Mouse (Mus musculus) liver, embryonic 11.5 days (tissue): ENCODE results near the gene Lrrc8d. TPM values are rescaled to one million over a fixed set of nuclear protein-coding genes. Genes with fewer than 3 reads are reported as not detected.

ENCODE experiments used
- ATAC-seq: fragments of 200-750 bp; cut with Nextera tagmentation; replicated peaks from 2 replicates; pipeline ENCODE4 v1.8.0; 2017; ENCODE audit warnings: moderate number of reproducible peaks, mild to moderate bottlenecking, moderate TSS enrichment, moderate library complexity; ENCODE audit not compliant: low FRiP score
- DNase-seq: peaks from one replicate; pipeline ENCODE4 v3.0.0-alpha.2; 2017; ENCODE audit warnings: low spot score
- H3K27ac ChIP-seq: fragments of 300-500 bp; sonication (generic); 2 replicates; pipeline ENCODE4 v1.5.1; 2014; ENCODE audit warnings: mild to moderate bottlenecking, low read depth, low read length, control low read depth
- H3K27me3 ChIP-seq: fragments of 300-500 bp; sonication (generic); replicated peaks from 2 replicates; pipeline ENCODE4 v1.6.1; 2014; ENCODE audit warnings: low read length, mixed read lengths; ENCODE audit not compliant: control insufficient read depth, insufficient read depth
- H3K36me3 ChIP-seq: fragments of 300-500 bp; sonication (generic); 2 replicates; pipeline ENCODE4 v1.6.1; 2014; ENCODE audit warnings: mild to moderate bottlenecking, low read length, moderate library complexity, mixed read lengths; ENCODE audit not compliant: control insufficient read depth, insufficient read depth
- H3K4me1 ChIP-seq: fragments of 300-500 bp; sonication (generic); replicated peaks from 2 replicates; pipeline ENCODE4 v1.6.1; 2014; ENCODE audit warnings: low read length, mixed read lengths; ENCODE audit not compliant: control insufficient read depth, insufficient read depth
- H3K4me2 ChIP-seq: fragments of 300-500 bp; sonication (generic); 2 replicates; pipeline ENCODE4 v1.6.1; 2014; ENCODE audit warnings: mild to moderate bottlenecking, control low read depth, moderate library complexity
- H3K4me3 ChIP-seq: fragments of 300-500 bp; sonication (generic); 2 replicates; pipeline ENCODE4 v1.5.1; 2014; ENCODE audit warnings: low read depth, low read length, control low read depth
- H3K9ac ChIP-seq: fragments of 300-500 bp; sonication (generic); 2 replicates; pipeline ENCODE4 v1.6.1; 2014; ENCODE audit warnings: low read depth, low read length, control low read depth
- H3K9me3 ChIP-seq: fragments of 300-500 bp; sonication (generic); 2 replicates; pipeline ENCODE4 v1.6.1; 2016; ENCODE audit warnings: low read length, inconsistent platforms, mixed read lengths; ENCODE audit not compliant: control insufficient read depth
- WGBS: fragments of 180-500 bp; shearing (Covaris S2); extraction: QIAGEN DNeasy Blood & Tissue Kit; methylation state at CpG from one replicate; pipeline ENCODE4 v1.1.7; 2014; 5-methylcytosine and 5-hydroxymethylcytosine counted together
- polyA plus RNA-seq: library from polyadenylated mRNA; unstranded; fragments of >200 nt; fragmentation: Nextera tagmentation; extraction: Ambion mirVana; gene quantifications from 2 replicates; pipeline ENCODE4 v1.2.1, GENCODE M21; 2014

The Lrrc8d gene
- polyA plus RNA-seq, 1 experiment from 2014 or later = 18.0 TPM

DNA sequence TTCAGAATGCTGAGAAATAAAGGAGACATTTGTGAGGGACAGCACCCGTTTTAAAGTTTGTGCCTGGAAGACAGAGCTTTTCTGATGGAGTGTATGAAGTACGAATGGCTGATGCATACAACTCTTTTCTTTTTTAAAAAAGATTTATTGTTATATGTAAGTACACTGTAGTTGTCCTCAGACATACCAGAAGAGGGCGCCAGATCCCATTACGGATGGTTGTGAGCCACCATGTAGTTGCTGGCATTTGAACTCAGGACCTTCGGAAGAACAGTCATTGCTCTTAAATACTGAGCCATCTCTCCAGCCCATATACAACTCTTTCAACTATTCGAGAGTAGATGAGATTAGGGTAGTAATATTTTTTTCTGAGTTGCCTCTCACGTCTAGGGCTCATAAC lies 8.1 kb upstream of the Lrrc8d start:
- no peak overlapping the region for H3K4me2 ChIP-seq
- H3K27ac ChIP-seq = no peak overlapping the region
- no peaks in the 10 kb centered on the region for H3K9me3 ChIP-seq
- WGBS = 72% methylated on average over 7 of the region's 7 CpGs
- no peaks in the 10 kb centered on the region for H3K36me3 ChIP-seq
- DNase-seq = no peak
- no peak overlapping the region for H3K9ac ChIP-seq
- H3K4me3 ChIP-seq = no peak overlapping the region
- H3K4me1 ChIP-seq = peaks cover 3% of the 10 kb centered on the region
- H3K27me3 ChIP-seq = no peaks in the 10 kb centered on the region
- ATAC-seq = no peak

DNA sequence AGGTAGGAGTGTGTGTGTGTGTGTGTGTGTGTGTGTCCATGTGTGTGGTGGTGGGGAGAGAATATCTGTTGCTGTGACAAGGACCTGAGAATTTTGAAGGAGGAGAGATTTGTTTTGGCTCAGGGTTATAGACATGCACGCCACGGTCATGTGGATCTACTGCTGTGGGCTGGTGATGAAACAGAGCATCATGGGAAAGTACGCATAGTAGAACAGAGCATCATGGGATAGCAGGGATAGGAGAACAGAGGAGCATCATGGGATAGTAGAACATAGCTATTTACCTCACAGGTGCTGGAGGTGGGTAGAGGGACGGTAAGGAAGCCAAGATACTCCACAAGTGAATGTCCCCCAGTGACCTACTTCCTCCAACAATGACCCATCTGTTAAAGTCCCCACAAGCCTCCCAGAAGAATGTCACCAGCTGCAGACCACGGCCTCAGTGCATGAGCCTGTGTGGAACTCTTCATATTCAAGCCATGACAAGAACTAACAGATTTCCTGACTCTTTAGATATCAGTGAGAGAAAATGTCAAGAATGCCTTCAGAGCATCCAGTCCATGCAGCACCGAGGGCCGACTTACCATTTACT lies 5.3 kb upstream of the Lrrc8d start:
- no peaks in the 10 kb centered on the region for H3K9me3 ChIP-seq
- H3K36me3 ChIP-seq = no peaks in the 10 kb centered on the region
- no peaks in the 10 kb centered on the region for H3K27me3 ChIP-seq
- H3K4me3 ChIP-seq = no peak overlapping the region
- no peak overlapping the region for H3K4me2 ChIP-seq
- ATAC-seq (no peak), DNase-seq (no peak)
- WGBS = 73% methylated on average over 7 of the region's 7 CpGs
- H3K4me1 ChIP-seq = peaks cover 12% of the 10 kb centered on the region
- no peak overlapping the region for H3K9ac ChIP-seq
- no peak overlapping the region for H3K27ac ChIP-seq

DNA sequence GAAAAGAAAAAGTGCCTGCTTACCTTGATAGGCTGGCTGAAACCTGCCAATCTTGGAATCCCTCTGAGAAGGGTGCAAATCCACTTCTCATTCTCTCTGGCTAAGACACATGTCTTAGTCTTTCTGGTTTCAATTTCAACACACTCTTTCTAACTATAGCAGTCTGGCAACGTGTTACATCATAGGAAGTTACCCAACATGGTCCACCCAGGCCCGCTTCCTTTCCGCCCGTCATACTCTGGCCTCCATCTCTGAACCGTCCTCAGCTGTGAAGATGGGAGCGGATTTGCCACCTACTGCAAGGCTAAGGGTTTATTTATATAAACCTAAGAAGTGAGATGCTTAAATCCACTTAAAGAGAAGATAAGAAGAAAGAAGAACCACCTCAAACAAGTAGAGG lies 3.7 kb upstream of the Lrrc8d start:
- Histone ChIP-seq H3K4me3 (no peak overlapping the region), H3K9ac (no peak overlapping the region), H3K4me1 (peaks cover 18% of the 10 kb centered on the region), H3K9me3 (no peaks in the 10 kb centered on the region), H3K36me3 (no peaks in the 10 kb centered on the region), H3K4me2 (no peak overlapping the region), H3K27me3 (no peaks in the 10 kb centered on the region), H3K27ac (no peak overlapping the region)
- WGBS = 52% methylated on average over 6 of the region's 6 CpGs
- DNase-seq (no peak), ATAC-seq (no peak)

DNA sequence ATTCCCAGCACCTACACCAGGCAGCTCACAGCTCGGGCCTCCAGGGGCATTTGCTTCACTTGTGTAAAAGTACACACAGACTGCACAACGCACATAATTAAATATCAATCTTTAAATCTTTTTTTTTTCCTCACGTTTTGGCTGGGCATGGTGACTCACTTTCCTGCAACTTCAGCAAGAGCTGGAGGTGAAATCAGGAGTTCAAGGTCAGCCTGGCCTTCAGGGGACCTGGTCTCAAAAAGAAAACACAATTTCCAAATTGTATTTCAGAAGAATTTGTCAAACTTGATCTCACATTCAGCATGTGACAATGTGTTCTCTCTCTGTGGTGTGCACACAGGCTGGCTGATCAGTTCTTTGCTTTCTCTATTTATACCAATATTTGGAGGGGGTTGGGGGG lies 1.9 kb upstream of the Lrrc8d start:
- H3K4me3 ChIP-seq = no peak overlapping the region
- no peak for DNase-seq
- no peak for ATAC-seq
- no peak overlapping the region for H3K9ac ChIP-seq
- H3K36me3 ChIP-seq = no peaks in the 10 kb centered on the region
- H3K27me3 ChIP-seq = no peaks in the 10 kb centered on the region
- no peak overlapping the region for H3K27ac ChIP-seq
- no peaks in the 10 kb centered on the region for H3K9me3 ChIP-seq
- peaks cover 27% of the 10 kb centered on the region for H3K4me1 ChIP-seq
- WGBS = 63% methylated on average over 3 of the region's 3 CpGs
- no peak overlapping the region for H3K4me2 ChIP-seq

DNA sequence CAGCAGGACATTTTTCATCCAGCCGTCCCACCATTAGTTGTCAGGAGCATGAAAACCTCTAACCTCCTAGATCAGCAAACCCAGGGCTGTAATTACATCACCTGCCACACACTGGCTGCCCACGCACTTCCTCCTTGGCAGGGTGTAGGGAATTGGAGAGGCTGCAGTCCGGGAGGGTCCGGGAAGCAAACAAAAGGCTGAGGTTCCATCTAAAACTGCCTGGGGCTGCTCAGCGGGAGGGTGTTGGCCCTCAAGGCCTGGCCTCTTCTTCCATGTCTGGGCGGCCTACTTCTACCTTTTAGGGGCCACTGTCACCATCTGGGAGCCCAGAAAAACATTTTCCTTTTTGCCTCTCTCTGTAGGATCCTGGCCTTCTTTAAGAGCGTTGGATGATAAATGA lies 1.1 kb upstream of the Lrrc8d start:
- ATAC-seq (no peak), DNase-seq (no peak)
- Histone ChIP-seq H3K9me3 (no peaks in the 10 kb centered on the region), H3K4me2 (peak overlapping the region; percentile 91), H3K27ac (no peak overlapping the region), H3K4me3 (no peak overlapping the region), H3K9ac (no peak overlapping the region), H3K4me1 (peaks cover 33% of the 10 kb centered on the region), H3K27me3 (no peaks in the 10 kb centered on the region), H3K36me3 (no peaks in the 10 kb centered on the region)
- 29% methylated on average over 7 of the region's 7 CpGs for WGBS

DNA sequence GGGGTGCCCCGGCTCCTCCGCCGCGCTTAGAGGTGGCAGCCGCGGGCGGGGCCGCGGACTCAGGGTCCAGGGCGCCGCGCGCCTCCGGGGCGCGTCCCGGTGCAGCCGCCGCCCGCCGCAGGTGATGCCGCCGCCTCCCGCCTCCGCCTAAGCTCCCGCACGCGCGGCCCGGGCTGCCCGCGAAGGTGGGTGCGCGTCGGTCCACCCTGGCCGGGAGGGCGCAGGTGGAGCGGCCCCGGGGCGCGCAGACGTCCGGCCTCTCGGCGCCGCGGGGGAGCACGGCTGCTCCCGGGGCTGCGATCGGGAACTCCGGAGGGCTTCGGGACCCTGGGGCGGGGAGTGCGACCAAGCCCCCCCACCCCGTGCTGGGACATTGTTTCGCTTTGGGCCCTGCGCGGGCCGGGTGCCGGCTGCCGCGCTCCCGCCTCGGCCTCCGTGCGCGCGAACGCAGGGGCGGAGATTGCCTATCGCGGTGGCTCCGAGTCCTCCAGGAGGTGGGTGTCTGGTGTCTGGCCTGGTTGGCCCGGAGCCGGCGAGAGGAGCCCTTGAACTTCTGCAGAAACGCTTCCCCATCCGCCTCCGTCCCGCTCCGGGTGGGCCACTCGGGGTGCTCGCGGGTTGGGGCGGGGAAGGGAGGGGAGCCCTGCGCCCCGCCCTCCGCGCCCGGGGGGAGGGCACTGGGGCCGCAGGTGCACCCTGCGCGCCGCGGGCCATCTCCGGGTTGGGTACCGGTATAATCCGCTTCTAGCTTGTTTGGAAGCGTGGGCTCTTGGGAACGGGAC lies 492 bp downstream of the Lrrc8d start:
- peak overlapping the region; percentile 91 for H3K4me2 ChIP-seq
- H3K4me1 ChIP-seq = peaks cover 33% of the 10 kb centered on the region
- H3K9ac ChIP-seq = peak overlapping the region; percentile 95
- peak; percentile 68 for ATAC-seq
- H3K4me3 ChIP-seq = peak overlapping the region; percentile 91
- H3K9me3 ChIP-seq = no peaks in the 10 kb centered on the region
- peak; percentile 82 for DNase-seq
- peak overlapping the region; percentile 89 for H3K27ac ChIP-seq
- under 1% methylated on average over 97 of the region's 101 CpGs for WGBS
- no peaks in the 10 kb centered on the region for H3K27me3 ChIP-seq
- no peaks in the 10 kb centered on the region for H3K36me3 ChIP-seq

DNA sequence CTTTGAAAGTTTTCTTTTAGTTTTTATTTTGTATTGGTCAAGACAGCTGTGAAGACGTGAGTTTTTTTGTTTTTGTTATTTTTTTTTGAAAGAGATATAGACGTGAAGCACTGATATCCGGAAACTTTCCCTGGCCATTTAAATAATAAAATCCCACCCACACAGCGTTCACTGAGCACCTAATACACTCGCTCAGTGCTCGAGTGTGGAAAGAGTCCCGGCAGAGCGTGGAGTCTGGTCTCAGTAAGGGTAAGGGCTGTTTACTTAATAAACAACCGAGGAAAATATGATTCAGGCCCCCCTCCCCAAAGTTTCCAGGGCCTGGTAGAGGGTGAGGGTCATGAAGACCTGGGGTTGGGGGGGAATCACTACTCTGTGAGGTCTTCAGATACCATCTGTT lies 1.6 kb downstream of the Lrrc8d start:
- Histone ChIP-seq H3K36me3 (no peaks in the 10 kb centered on the region), H3K27me3 (no peaks in the 10 kb centered on the region), H3K4me2 (peak overlapping the region; percentile 91), H3K4me1 (peaks cover 35% of the 10 kb centered on the region), H3K27ac (no peak overlapping the region), H3K9ac (no peak overlapping the region), H3K9me3 (no peaks in the 10 kb centered on the region), H3K4me3 (peak overlapping the region; percentile 91)
- ATAC-seq (no peak), DNase-seq (no peak)
- whole genome bisulfite sequencing = 45% methylated on average over 9 of the region's 9 CpGs

DNA sequence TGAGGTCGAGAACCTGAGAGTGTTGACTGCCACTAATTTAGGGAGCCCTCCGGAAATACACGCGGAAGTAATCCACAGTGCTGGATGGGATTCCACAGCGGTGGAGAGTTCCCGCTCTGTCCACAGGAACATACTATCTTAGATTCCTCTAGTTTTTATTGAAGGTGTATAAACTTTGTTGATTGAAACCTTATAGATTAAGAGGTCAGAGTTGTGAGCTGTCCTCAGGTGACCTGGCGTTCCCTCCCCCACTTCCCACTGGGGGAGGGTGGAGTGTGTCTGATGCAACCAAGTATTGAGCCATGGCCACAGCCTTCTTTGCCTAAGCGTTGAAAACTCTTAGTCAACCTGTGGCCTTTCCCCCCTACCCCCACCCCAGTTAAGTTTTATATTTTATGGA lies 2.1 kb downstream of the Lrrc8d start:
- H3K4me1 ChIP-seq = peaks cover 38% of the 10 kb centered on the region
- no peak overlapping the region for H3K27ac ChIP-seq
- WGBS = 53% methylated on average over 8 of the region's 8 CpGs
- H3K36me3 ChIP-seq = no peaks in the 10 kb centered on the region
- DNase-seq (peak; percentile 50), ATAC-seq (no peak; the same call in 1 of the 2 replicates)
- H3K9ac ChIP-seq = no peak overlapping the region
- no peaks in the 10 kb centered on the region for H3K27me3 ChIP-seq
- H3K9me3 ChIP-seq = no peaks in the 10 kb centered on the region
- H3K4me3 ChIP-seq = peak overlapping the region; percentile 91; the same call in 1 of the 2 replicates
- peak overlapping the region; percentile 91 for H3K4me2 ChIP-seq
